Mouse (Mus musculus) lung, adult 2 months (tissue): ENCODE data around the gene Jhy. TPM values are rescaled to one million over a fixed set of nuclear protein-coding genes. Genes with fewer than 3 reads are reported as not detected.

Experiments used
- DNase-seq: peaks from one replicate; pipeline ENCODE4 v3.0.0; 2022
- H3K4me1 ChIP-seq: fragments of 200-500 bp; 2 replicates; pipeline ENCODE4 v1.6.1; 2011; ENCODE audit warnings: low read length; ENCODE audit not compliant: control insufficient read depth, insufficient read depth
- H3K4me3 ChIP-seq: fragments of 200-500 bp; replicated peaks from 2 replicates; pipeline ENCODE3; 2011; ENCODE audit warnings: low read depth, mild to moderate bottlenecking, control low read depth, low read length; ENCODE audit errors: extremely low read depth
- CTCF ChIP-seq: fragments of 200-500 bp; IDR thresholded peaks from 2 replicates; pipeline ENCODE4 v1.5.1; 2011; ENCODE audit warnings: mild to moderate bottlenecking, low read length, control low read depth; ENCODE audit not compliant: insufficient read depth
- POLR2A ChIP-seq: fragments of 200-500 bp; IDR thresholded peaks from 2 replicates; pipeline ENCODE4 v1.6.1; 2011; ENCODE audit warnings: low read depth, mild to moderate bottlenecking, control low read depth, low read length, borderline replicate concordance; ENCODE audit errors: extremely low read depth
- WGBS: fragments of 180-500 bp; shearing (Covaris S2); methylation state at CpG from one replicate; pipeline ENCODE4 v1.1.7; 2018; 5-methylcytosine and 5-hydroxymethylcytosine counted together
- polyA plus RNA-seq: library from polyadenylated mRNA; depleted of rRNA; stranded (reverse); fragments of >200 nt; gene quantifications from 2 replicates; pipeline ENCODE4 v1.2.3, GENCODE M21; 2012

Gene Jhy
- polyA plus RNA-seq, 1 experiment, result 0.62 TPM

GRCm38 (mm10) chr9:40927351-40927980 is 36.5 kb downstream of the Jhy start:
- DNase-seq, result no peak
- TF ChIP-seq CTCF (no peak), POLR2A (no peak)
- WGBS, result 65% methylated on average over 17 of the region's 17 CpGs
- Histone ChIP-seq H3K4me1 (no peaks in the 10 kb centered on the region), H3K4me3 (no peak overlapping the region)

- DNase-seq, result no peak
- Histone ChIP-seq H3K4me3 (no peak overlapping the region), H3K4me1 (no peaks in the 10 kb centered on the region)
- 57% methylated on average over 12 of the region's 12 CpGs for WGBS
- no peak for TF ChIP-seq CTCF
These were observed 45.9 kb downstream of the Jhy start for GRCm38 (mm10) chr9:40917871-40918613.

- no peak overlapping the region for H3K4me3 ChIP-seq
- 84% methylated on average over 7 of the region's 7 CpGs for whole genome bisulfite sequencing
- DNase-seq, result no peak
- H3K4me1 ChIP-seq, result no peaks in the 10 kb centered on the region
- TF ChIP-seq CTCF (no peak), POLR2A (no peak)
These were observed 55.0 kb downstream of the Jhy start for GRCm38 (mm10) chr9:40908915-40909314.

- no peak for TF ChIP-seq CTCF
- TF ChIP-seq POLR2A, result no peak
- H3K4me3 ChIP-seq, result no peak overlapping the region
- 81% methylated on average over 8 of the region's 8 CpGs for WGBS
These were observed 55.5 kb downstream of the Jhy start for GRCm38 (mm10) chr9:40908411-40908810.

GRCm38 (mm10) chr9:40907413-40907812 is 56.5 kb downstream of the Jhy start:
- WGBS, result 40% methylated on average over 8 of the region's 8 CpGs
- TF ChIP-seq POLR2A, result no peak
- TF ChIP-seq CTCF, result no peak

More at GRCm38 (mm10) chr9:40908411-40908810, 55.5 kb downstream of the Jhy start:
- H3K4me1 ChIP-seq, result no peaks in the 10 kb centered on the region
- no peak for DNase-seq

GRCm38 (mm10) chr9:40892456-40892855 is 71.5 kb downstream of the Jhy start:
- no peak for DNase-seq
- Histone ChIP-seq H3K4me3 (no peak overlapping the region), H3K4me1 (no peaks in the 10 kb centered on the region)
- TF ChIP-seq POLR2A (no peak), CTCF (no peak)
- WGBS, result 74% methylated on average over 6 of the region's 6 CpGs

More at GRCm38 (mm10) chr9:40907413-40907812, 56.5 kb downstream of the Jhy start:
- no peaks in the 10 kb centered on the region for H3K4me1 ChIP-seq
- no peak for DNase-seq
- H3K4me3 ChIP-seq, result no peak overlapping the region

- no peak for TF ChIP-seq CTCF
- no peak for TF ChIP-seq POLR2A
- Histone ChIP-seq H3K4me1 (no peaks in the 10 kb centered on the region), H3K4me3 (no peak overlapping the region)
- DNase-seq, result no peak
- WGBS, result 49% methylated on average over 12 of the region's 12 CpGs
These were observed 74.5 kb downstream of the Jhy start for GRCm38 (mm10) chr9:40889389-40889788.

- no peak overlapping the region for H3K4me3 ChIP-seq
- TF ChIP-seq CTCF, result no peak
- no peak for TF ChIP-seq POLR2A
- H3K4me1 ChIP-seq, result no peaks in the 10 kb centered on the region
- no peak for DNase-seq
- WGBS, result 51% methylated on average over 10 of the region's 10 CpGs
These were observed 78.2 kb downstream of the Jhy start for GRCm38 (mm10) chr9:40885669-40886068.

- TF ChIP-seq POLR2A, result no peak
- no peak for TF ChIP-seq CTCF
- DNase-seq, result no peak
- WGBS, result 2% methylated on average over 14 of the region's 14 CpGs
These were observed 84.9 kb downstream of the Jhy start for GRCm38 (mm10) chr9:40878998-40879397.

More at GRCm38 (mm10) chr9:40878998-40879397, 84.9 kb downstream of the Jhy start:
- peaks cover 3% of the 10 kb centered on the region; the same call in 1 of the 2 replicates for H3K4me1 ChIP-seq
- H3K4me3 ChIP-seq, result no peak overlapping the region
